Mouse (Mus musculus) liver, embryonic 11.5 days (tissue): ENCODE data around the gene Actn2. TPM values are rescaled to one million over a fixed set of nuclear protein-coding genes. Genes with fewer than 3 reads are reported as not detected.

Experiments
- ATAC-seq: fragments of 200-750 bp; cut with Nextera tagmentation; replicated peaks from 2 replicates; pipeline ENCODE4 v1.8.0; 2017; ENCODE audit warnings: moderate number of reproducible peaks, mild to moderate bottlenecking, moderate TSS enrichment, moderate library complexity; ENCODE audit not compliant: low FRiP score
- DNase-seq: peaks from one replicate; pipeline ENCODE4 v3.0.0-alpha.2; 2017; ENCODE audit warnings: low spot score
- H3K27ac ChIP-seq: fragments of 300-500 bp; sonication (generic); 2 replicates; pipeline ENCODE4 v1.5.1; 2014; ENCODE audit warnings: mild to moderate bottlenecking, low read depth, low read length, control low read depth
- H3K27me3 ChIP-seq: fragments of 300-500 bp; sonication (generic); replicated peaks from 2 replicates; pipeline ENCODE4 v1.6.1; 2014; ENCODE audit warnings: low read length, mixed read lengths; ENCODE audit not compliant: control insufficient read depth, insufficient read depth
- H3K36me3 ChIP-seq: fragments of 300-500 bp; sonication (generic); 2 replicates; pipeline ENCODE4 v1.6.1; 2014; ENCODE audit warnings: mild to moderate bottlenecking, low read length, moderate library complexity, mixed read lengths; ENCODE audit not compliant: control insufficient read depth, insufficient read depth
- H3K4me1 ChIP-seq: fragments of 300-500 bp; sonication (generic); replicated peaks from 2 replicates; pipeline ENCODE4 v1.6.1; 2014; ENCODE audit warnings: low read length, mixed read lengths; ENCODE audit not compliant: control insufficient read depth, insufficient read depth
- H3K4me2 ChIP-seq: fragments of 300-500 bp; sonication (generic); 2 replicates; pipeline ENCODE4 v1.6.1; 2014; ENCODE audit warnings: mild to moderate bottlenecking, control low read depth, moderate library complexity
- H3K4me3 ChIP-seq: fragments of 300-500 bp; sonication (generic); 2 replicates; pipeline ENCODE4 v1.5.1; 2014; ENCODE audit warnings: low read depth, low read length, control low read depth
- H3K9ac ChIP-seq: fragments of 300-500 bp; sonication (generic); 2 replicates; pipeline ENCODE4 v1.6.1; 2014; ENCODE audit warnings: low read depth, low read length, control low read depth
- H3K9me3 ChIP-seq: fragments of 300-500 bp; sonication (generic); 2 replicates; pipeline ENCODE4 v1.6.1; 2016; ENCODE audit warnings: low read length, inconsistent platforms, mixed read lengths; ENCODE audit not compliant: control insufficient read depth
- WGBS: fragments of 180-500 bp; shearing (Covaris S2); extraction: QIAGEN DNeasy Blood & Tissue Kit; methylation state at CpG from one replicate; pipeline ENCODE4 v1.1.7; 2014; 5-methylcytosine and 5-hydroxymethylcytosine counted together
- polyA plus RNA-seq: library from polyadenylated mRNA; unstranded; fragments of >200 nt; fragmentation: Nextera tagmentation; extraction: Ambion mirVana; gene quantifications from 2 replicates; pipeline ENCODE4 v1.2.1, GENCODE M21; 2014

Gene Actn2
- polyA plus RNA-seq, 1 experiment from 2014 or later = 7.2 TPM

DNA sequence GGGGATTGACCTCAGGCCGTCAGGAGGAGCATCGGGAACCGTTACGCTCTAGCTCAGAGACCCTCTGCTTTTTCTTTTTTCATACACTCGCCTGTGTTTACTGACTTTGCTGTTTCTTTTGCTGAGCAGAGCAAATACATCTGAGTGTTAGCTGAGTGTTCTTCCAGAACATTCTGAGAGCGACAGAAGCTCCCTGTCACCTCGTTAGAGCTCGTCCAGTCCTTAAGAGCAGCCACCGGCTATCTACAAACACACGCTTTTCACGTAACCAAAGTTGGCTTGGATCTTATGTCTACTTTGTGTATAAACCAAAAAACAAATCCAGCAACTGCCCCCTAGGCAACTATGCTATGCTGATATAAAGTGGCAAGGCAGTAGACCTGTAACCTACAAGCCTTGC is 56.0 kb downstream of the Actn2 start:
- Histone ChIP-seq H3K4me1 (no peaks in the 10 kb centered on the region), H3K27me3 (no peaks in the 10 kb centered on the region), H3K4me3 (no peak overlapping the region), H3K36me3 (no peaks in the 10 kb centered on the region), H3K9me3 (no peaks in the 10 kb centered on the region), H3K27ac (no peak overlapping the region), H3K4me2 (no peak overlapping the region), H3K9ac (no peak overlapping the region)
- 86% methylated on average over 11 of the region's 11 CpGs for WGBS
- DNase-seq (no peak), ATAC-seq (no peak)

DNA sequence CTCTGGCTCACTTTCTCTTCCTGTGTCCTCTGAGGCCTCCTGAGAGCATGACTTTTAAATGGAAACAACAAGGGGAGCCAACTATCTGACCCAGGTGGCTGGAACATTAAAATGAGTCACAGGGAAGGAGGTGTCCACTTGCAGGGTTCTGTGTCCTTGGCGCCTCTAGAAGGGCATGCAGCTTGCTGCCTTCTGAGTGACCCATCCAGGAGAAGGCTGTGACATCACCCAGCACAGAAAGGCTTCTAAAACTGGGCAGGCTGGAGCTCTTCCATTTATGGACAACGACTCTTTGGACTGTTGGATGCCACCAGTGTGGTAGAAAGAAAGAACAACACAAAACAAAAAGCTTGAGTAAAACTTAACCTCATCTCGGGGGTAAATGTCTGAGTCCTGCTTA is 56.7 kb downstream of the Actn2 start:
- Histone ChIP-seq H3K4me2 (no peak overlapping the region), H3K36me3 (no peaks in the 10 kb centered on the region), H3K4me3 (no peak overlapping the region), H3K27me3 (no peaks in the 10 kb centered on the region), H3K27ac (no peak overlapping the region), H3K9me3 (no peaks in the 10 kb centered on the region), H3K9ac (no peak overlapping the region), H3K4me1 (no peaks in the 10 kb centered on the region)
- DNase-seq (no peak), ATAC-seq (no peak)
- 74% methylated on average over 3 of the region's 3 CpGs for WGBS

DNA sequence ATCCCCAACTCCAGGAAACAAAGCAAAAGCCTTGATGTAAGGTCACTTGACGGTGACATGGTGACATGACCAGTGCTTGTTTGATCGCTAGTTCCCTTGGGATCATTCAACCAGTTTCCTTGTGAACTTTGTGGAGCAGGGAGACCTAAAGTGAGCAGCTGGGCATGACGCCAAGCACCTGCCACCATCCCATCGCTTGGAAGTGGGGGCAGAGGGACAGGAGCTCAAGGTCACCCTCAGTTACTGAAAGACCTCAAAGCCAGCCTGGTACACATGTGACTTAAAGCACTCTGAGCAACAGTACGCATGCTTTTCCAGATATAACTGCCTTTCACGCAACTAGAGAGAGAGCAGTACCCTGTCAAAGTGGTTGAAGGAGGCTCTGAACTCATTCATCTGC is 65.8 kb downstream of the Actn2 start:
- Histone ChIP-seq H3K27me3 (no peaks in the 10 kb centered on the region), H3K27ac (no peak overlapping the region), H3K4me2 (no peak overlapping the region), H3K9ac (no peak overlapping the region), H3K36me3 (no peaks in the 10 kb centered on the region; the same call in 1 of the 2 replicates), H3K4me1 (no peaks in the 10 kb centered on the region), H3K9me3 (no peaks in the 10 kb centered on the region), H3K4me3 (no peak overlapping the region)
- WGBS = 76% methylated on average over 6 of the region's 6 CpGs
- DNase-seq = no peak
- no peak for ATAC-seq

DNA sequence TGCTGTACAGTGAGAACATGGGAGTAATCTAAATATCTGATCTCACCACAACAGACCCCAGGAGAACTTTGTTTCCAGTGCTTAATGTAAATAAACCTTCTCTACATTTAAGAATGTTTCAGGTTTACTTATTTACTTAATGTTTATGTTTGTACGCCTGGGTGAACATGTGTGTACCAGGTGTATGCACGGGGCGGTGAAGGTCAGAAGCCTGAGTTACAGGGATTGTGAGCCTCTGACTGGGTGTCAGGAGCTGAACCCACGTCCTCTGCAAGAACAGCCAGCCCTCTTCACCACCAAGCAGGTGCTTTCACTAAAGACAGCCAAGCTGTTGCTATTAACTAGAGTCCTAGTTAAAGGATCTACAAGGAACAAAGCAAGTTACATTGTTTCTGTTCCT is 66.3 kb downstream of the Actn2 start:
- H3K4me1 ChIP-seq = no peaks in the 10 kb centered on the region
- H3K27ac ChIP-seq = no peak overlapping the region
- ATAC-seq (no peak), DNase-seq (no peak)
- H3K4me2 ChIP-seq = no peak overlapping the region
- no peak overlapping the region for H3K4me3 ChIP-seq
- no peaks in the 10 kb centered on the region for H3K9me3 ChIP-seq
- H3K27me3 ChIP-seq = no peaks in the 10 kb centered on the region
- no peak overlapping the region for H3K9ac ChIP-seq
- WGBS = 80% methylated on average over 4 of the region's 4 CpGs
- H3K36me3 ChIP-seq = no peaks in the 10 kb centered on the region; the same call in 1 of the 2 replicates

DNA sequence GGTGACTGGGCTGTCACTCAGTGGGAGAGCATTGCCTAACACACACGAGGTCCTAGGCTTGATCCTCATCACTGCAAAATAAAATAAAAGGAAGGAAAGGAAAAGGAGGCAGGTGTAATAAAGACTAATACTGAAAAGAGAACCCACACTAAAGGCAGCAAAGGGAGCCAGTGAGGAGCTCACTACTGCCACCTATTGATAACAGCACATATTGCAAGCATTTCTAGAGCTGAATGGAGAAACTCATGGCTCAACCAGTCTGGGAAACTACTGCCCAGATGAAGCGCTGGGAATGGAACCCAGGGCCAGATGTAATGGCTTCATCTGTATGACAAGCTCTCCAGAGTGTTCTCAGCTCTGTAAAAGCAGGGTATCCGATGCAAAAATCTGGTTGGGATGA is 67.6 kb downstream of the Actn2 start:
- DNase-seq (no peak), ATAC-seq (no peak)
- H3K27ac ChIP-seq = no peak overlapping the region
- H3K9ac ChIP-seq = no peak overlapping the region
- no peaks in the 10 kb centered on the region for H3K27me3 ChIP-seq
- 40% methylated on average over 3 of the region's 3 CpGs for WGBS
- no peak overlapping the region for H3K4me2 ChIP-seq
- no peaks in the 10 kb centered on the region for H3K4me1 ChIP-seq
- no peaks in the 10 kb centered on the region; the same call in 1 of the 2 replicates for H3K36me3 ChIP-seq
- H3K9me3 ChIP-seq = no peaks in the 10 kb centered on the region
- H3K4me3 ChIP-seq = no peak overlapping the region

DNA sequence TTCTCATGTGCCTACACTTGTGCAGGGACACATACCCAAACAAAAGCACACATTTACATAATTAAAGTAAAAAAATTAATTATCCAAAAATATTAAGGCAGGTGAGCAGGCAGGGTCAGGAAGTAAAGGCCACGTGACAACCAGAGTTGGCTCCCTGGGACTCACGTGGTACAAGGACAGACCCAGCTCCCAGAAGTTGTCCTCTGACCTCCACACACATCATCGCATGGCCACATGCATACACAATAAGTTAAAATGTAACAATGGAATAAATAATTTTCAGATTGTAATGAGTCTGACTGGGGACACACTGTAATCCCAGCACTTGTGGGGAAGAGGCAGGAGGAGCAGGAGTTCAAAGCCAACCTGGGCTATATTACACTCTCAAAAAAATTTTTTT is 72.6 kb downstream of the Actn2 start:
- ATAC-seq = no peak
- Histone ChIP-seq H3K4me2 (no peak overlapping the region), H3K36me3 (no peaks in the 10 kb centered on the region), H3K4me1 (no peaks in the 10 kb centered on the region), H3K9me3 (no peaks in the 10 kb centered on the region), H3K4me3 (no peak overlapping the region), H3K27me3 (no peaks in the 10 kb centered on the region), H3K27ac (no peak overlapping the region), H3K9ac (no peak overlapping the region)
- 84% methylated on average over 3 of the region's 3 CpGs for WGBS
- DNase-seq = no peak

DNA sequence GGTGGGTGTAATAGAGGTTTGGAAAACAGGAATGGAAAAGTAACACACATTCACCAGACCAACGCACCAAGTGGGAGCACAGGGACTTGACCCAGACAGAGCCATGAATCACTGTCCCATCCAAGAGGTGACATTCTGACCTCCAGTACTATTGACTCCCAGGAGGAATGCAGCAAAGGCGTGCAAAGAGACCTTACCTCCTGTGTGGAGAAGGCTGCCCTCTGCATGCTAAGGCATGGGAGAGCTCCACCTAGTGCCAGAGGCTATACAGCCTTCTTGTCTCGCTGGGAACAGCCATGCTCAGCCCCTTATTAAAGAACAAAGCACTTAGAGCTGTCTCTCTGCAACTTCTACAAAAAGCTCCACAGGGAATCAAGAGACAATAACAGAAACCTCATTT is 73.5 kb downstream of the Actn2 start:
- Histone ChIP-seq H3K27me3 (no peaks in the 10 kb centered on the region), H3K27ac (no peak overlapping the region), H3K36me3 (no peaks in the 10 kb centered on the region), H3K9me3 (no peaks in the 10 kb centered on the region), H3K4me3 (no peak overlapping the region), H3K4me1 (no peaks in the 10 kb centered on the region), H3K9ac (no peak overlapping the region), H3K4me2 (no peak overlapping the region)
- ATAC-seq = no peak
- 53% methylated on average over 3 of the region's 3 CpGs for WGBS
- DNase-seq = no peak

DNA sequence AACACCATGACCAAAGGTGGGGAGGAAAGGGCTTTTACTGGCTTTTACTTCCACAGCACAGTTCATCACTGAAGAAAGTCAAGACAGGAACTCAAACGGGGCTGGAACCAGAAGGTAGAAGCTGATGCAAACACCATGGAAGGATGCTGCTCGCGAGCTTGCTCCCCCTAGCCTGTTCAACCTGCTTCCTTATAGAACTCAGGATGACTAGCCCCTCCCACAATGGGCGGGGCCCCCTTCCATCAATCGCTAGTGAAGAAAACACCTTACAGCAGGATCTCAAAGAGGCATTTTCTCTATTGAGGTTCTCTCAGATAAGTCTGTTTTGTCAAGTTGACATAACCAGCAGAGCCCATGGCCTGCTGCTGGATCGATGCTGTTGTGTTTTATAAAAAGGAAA is 76.6 kb downstream of the Actn2 start:
- no peaks in the 10 kb centered on the region for H3K27me3 ChIP-seq
- H3K4me3 ChIP-seq = no peak overlapping the region
- H3K36me3 ChIP-seq = no peaks in the 10 kb centered on the region
- H3K27ac ChIP-seq = no peak overlapping the region
- DNase-seq = no peak
- 70% methylated on average over 6 of the region's 6 CpGs for WGBS
- no peak for ATAC-seq
- no peaks in the 10 kb centered on the region for H3K4me1 ChIP-seq
- H3K9ac ChIP-seq = no peak overlapping the region
- H3K9me3 ChIP-seq = peaks cover 8% of the 10 kb centered on the region
- H3K4me2 ChIP-seq = no peak overlapping the region

DNA sequence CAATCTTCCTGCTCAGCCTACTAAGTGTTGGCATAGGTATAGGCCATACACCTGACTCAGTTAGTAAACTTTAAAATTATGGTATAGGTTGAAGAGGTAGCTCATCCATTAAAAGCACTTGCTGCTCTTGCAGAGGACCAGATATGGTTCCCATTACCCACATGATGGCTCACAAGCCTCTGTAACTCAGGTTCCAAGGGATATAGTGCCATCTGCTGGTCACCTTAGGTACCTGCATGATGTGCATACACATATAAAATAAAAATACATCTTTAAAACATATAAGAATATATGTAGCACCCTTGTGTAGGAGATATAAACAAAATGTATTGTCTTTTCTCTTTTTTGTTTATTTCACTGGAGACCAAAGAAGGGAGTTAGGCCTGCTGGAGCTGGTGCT is 79.1 kb downstream of the Actn2 start:
- no peaks in the 10 kb centered on the region for H3K27me3 ChIP-seq
- DNase-seq (no peak), ATAC-seq (no peak)
- H3K9me3 ChIP-seq = peaks cover 8% of the 10 kb centered on the region
- H3K36me3 ChIP-seq = no peaks in the 10 kb centered on the region
- no peak overlapping the region for H3K4me3 ChIP-seq
- H3K4me2 ChIP-seq = no peak overlapping the region
- H3K27ac ChIP-seq = no peak overlapping the region
- H3K4me1 ChIP-seq = peaks cover 2% of the 10 kb centered on the region; the same call in 1 of the 2 replicates
- H3K9ac ChIP-seq = no peak overlapping the region
